In genomic region chr2:153121821-153122615, GRCm38 (mm10) we compare ENCODE assay signal across 21 mouse cellular contexts. TPM values are rescaled to one million over a fixed set of nuclear protein-coding genes. Genes with fewer than 3 reads are reported as not detected.
A peak's percentile ranks its signal among the peaks of the same experiment; 100 is the strongest.
DNase-seq lines count a peak whose midpoint lies in the region; TF ChIP-seq lines count a peak whose summit lies in the region.
"Had no signal": no experiment of that assay in that cellular context is flagged by ENCODE, and none has a peak within 500 bp of the region (broad histone marks: within the 10 kb centered on the region; RNA-seq: fewer than 3 reads in every experiment).

No protein-coding gene starts in this region.

- no peak overlapping the region for H3K4me3 ChIP-seq in forebrain, embryonic 10.5 days
- H3K4me3 ChIP-seq: embryonic facial prominence, embryonic 12.5 days; heart, embryonic 10.5 days; hindbrain, embryonic 13.5 days; limb, embryonic 10.5 days; liver, embryonic 12.5 days had no signal

- no peaks in the 10 kb centered on the region for H3K4me1 ChIP-seq in forebrain, embryonic 10.5 days
- H3K4me1 ChIP-seq: embryonic facial prominence, embryonic 12.5 days; heart, embryonic 10.5 days; hindbrain, embryonic 13.5 days; limb, embryonic 10.5 days; liver, embryonic 12.5 days had no signal

- no peak for TF ChIP-seq CTCF in brain, embryonic 14.5 days (IDR thresholded peaks at IDR 0.05; ENCODE audit: borderline replicate concordance, extremely low read depth, insufficient read depth, insufficient read length)

- no peaks in the 10 kb centered on the region for H3K36me3 ChIP-seq in forebrain, embryonic 10.5 days (replicated peaks)
- H3K36me3 ChIP-seq: embryonic facial prominence, embryonic 12.5 days; heart, embryonic 10.5 days; hindbrain, embryonic 13.5 days; limb, embryonic 10.5 days; liver, embryonic 12.5 days had no signal

- peak; percentile 68 for DNase-seq in 3134 (ENCODE audit: extremely low read depth, insufficient read length, low spot score)
- DNase-seq in 3T3-L1 (ENCODE audit: low read depth, low spot score), result peak; percentile 64
- DNase-seq in NIH3T3 (ENCODE audit: low read depth), result peak; percentile 34
- peak; percentile 20 for DNase-seq in brain, embryonic 14.5 days (ENCODE audit: low read depth)
- no peak for DNase-seq in forebrain, embryonic 10.5 days (ENCODE audit: extremely low spot score, low spot score)
- DNase-seq in right cerebral cortex, postnatal 25 days, result no peak
- no peak for DNase-seq in heart, postnatal 25 days (ENCODE audit: low spot score)
- DNase-seq: cerebellum, adult 11-12 months; gastrocnemius, postnatal 14 days; heart, postnatal 10 days; kidney, adult 9 months; kidney, postnatal 4 days; midbrain, embryonic 14.5 days; thymus, postnatal 25 days had no signal

- H3K27me3 ChIP-seq in forebrain, embryonic 10.5 days (ENCODE audit: poor library complexity, severe bottlenecking), result no peaks in the 10 kb centered on the region
- H3K27me3 ChIP-seq: embryonic facial prominence, embryonic 12.5 days had no signal

- no peak for TF ChIP-seq POLR2A in brain, embryonic 14.5 days (IDR thresholded peaks at IDR 0.05; ENCODE audit: borderline replicate concordance, extremely low read depth, insufficient read depth, insufficient read length, poor library complexity, severe bottlenecking)

- intact Hi-C loops in heart, postnatal 25 days (cut with DNase I), result no loop called here

- WGBS in forebrain, embryonic 10.5 days, result 84% methylated on average over 8 of the region's 8 CpGs

- no peak overlapping the region for H3K27ac ChIP-seq in forebrain, embryonic 10.5 days
- H3K27ac ChIP-seq: embryonic facial prominence, embryonic 12.5 days; heart, embryonic 10.5 days; hindbrain, embryonic 13.5 days; limb, embryonic 10.5 days; liver, embryonic 12.5 days; stomach, postnatal 0 days had no signal

- H3K9me3 ChIP-seq in forebrain, embryonic 10.5 days, result no peaks in the 10 kb centered on the region
- H3K9me3 ChIP-seq: embryonic facial prominence, embryonic 12.5 days; heart, embryonic 10.5 days; hindbrain, embryonic 13.5 days; limb, embryonic 10.5 days; liver, embryonic 12.5 days had no signal

RNA-seq across cellular contexts. Expression of gene Hck, which starts 13.8 kb away (rescaled TPM):
- 1.6 and 2.3 TPM in 2 replicates for polyA plus RNA-seq in brain, embryonic 14.5 days (2012; rRNA removed)
- 0.92 and 1.5 TPM in 2 replicates for polyA plus RNA-seq in forebrain, embryonic 10.5 days (2016; fragmentation: Nextera tagmentation; extraction: Ambion mirVana)
- 1 to 10 TPM; 1.1 to 1.4 TPM for total RNA-seq in heart, postnatal 25 days (2021)

RNA-seq across cellular contexts. Expression of gene Tm9sf4, which starts 39.1 kb away (rescaled TPM):
- polyA plus RNA-seq in brain, embryonic 14.5 days (2012; rRNA removed), result 52.8 and 67.5 TPM in 2 replicates
- polyA plus RNA-seq in forebrain, embryonic 10.5 days (2016; fragmentation: Nextera tagmentation; extraction: Ambion mirVana), result 65.3 and 66.0 TPM in 2 replicates
- total RNA-seq in heart, postnatal 25 days (2021), result 10 to 100 TPM; 47.5 to 51.3 TPM

RNA-seq across cellular contexts. Expression of gene Ccm2l, which starts 56.3 kb away (rescaled TPM):
- 8.3 and 8.8 TPM in 2 replicates for polyA plus RNA-seq in brain, embryonic 14.5 days (2012; rRNA removed)
- 0.83 and 0.84 TPM in 2 replicates for polyA plus RNA-seq in forebrain, embryonic 10.5 days (2016; fragmentation: Nextera tagmentation; extraction: Ambion mirVana)
- total RNA-seq in heart, postnatal 25 days (2021), result 10 to 100 TPM; 15.8 to 16.7 TPM
- total RNA-seq: common myeloid progenitor, adult 5-6 weeks had no signal

Comparison
In these comparisons a context has a peak if more than half of its experiments do, and no peak if none do; other contexts are left out.
1. DNase-seq: peak in 3134 (single experiment), 3T3-L1 (single experiment), NIH3T3 (single experiment) and brain, embryonic 14.5 days (single experiment); none in forebrain, embryonic 10.5 days (single experiment), right cerebral cortex, postnatal 25 days (single experiment) and heart, postnatal 25 days (single experiment).